Mouse (Mus musculus): Measurements from ENCODE around the gene Sdc3. TPM values are rescaled to one million over a fixed set of nuclear protein-coding genes. Genes with fewer than 3 reads are reported as not detected.

The Sdc3 gene
- total and polyA plus RNA-seq, 3 experiments = 32.7 to 51.9 (median 38.3) TPM

- TF ChIP-seq CTCF (IDR thresholded peaks at IDR 0.05) = no peak
- TF ChIP-seq EP300 (IDR thresholded peaks at IDR 0.05; ENCODE audit: insufficient read depth, low read depth, low read length) = no peak
- no peak for TF ChIP-seq POLR2A (IDR thresholded peaks at IDR 0.05; ENCODE audit: insufficient read depth, low read depth, low read length)
- no peaks in the 10 kb centered on the region; the same call in 1 of the 2 replicates for H3K79me2 ChIP-seq (replicated peaks; ENCODE audit: control insufficient read depth, insufficient read depth, low read length)
- no peak overlapping the region for H3K4me3 ChIP-seq
- H3K36me3 ChIP-seq (ENCODE audit: control insufficient read depth, insufficient read depth, low read length) = no peaks in the 10 kb centered on the region
- peaks cover 39% of the 10 kb centered on the region for H3K4me1 ChIP-seq (ENCODE audit: control insufficient read depth, insufficient read depth, low read length)
- intact Hi-C loops (cut with DNase I) = no loop called here
- no peak overlapping the region for H3K9ac ChIP-seq (ENCODE audit: low read depth, low read length)
- H3K27ac ChIP-seq = no peak overlapping the region
- no peaks in the 10 kb centered on the region for H3K27me3 ChIP-seq (ENCODE audit: control insufficient read depth, insufficient read depth, low read length)
- WGBS = 54% methylated on average over 7 of the region's 7 CpGs
- no peak for DNase-seq
Observed at GRCm38 (mm10) chr4:130805746-130806145, 13.4 kb downstream of the Sdc3 start.

- no peaks in the 10 kb centered on the region for H3K27me3 ChIP-seq (ENCODE audit: control insufficient read depth, insufficient read depth, low read length)
- H3K9ac ChIP-seq (ENCODE audit: low read depth, low read length) = no peak overlapping the region
- TF ChIP-seq CTCF (IDR thresholded peaks at IDR 0.05) = no peak
- no peak for TF ChIP-seq POLR2A (IDR thresholded peaks at IDR 0.05; ENCODE audit: insufficient read depth, low read depth, low read length)
- no peak for TF ChIP-seq EP300 (IDR thresholded peaks at IDR 0.05; ENCODE audit: insufficient read depth, low read depth, low read length)
- no peaks in the 10 kb centered on the region for H3K36me3 ChIP-seq (ENCODE audit: control insufficient read depth, insufficient read depth, low read length)
- H3K79me2 ChIP-seq (replicated peaks; ENCODE audit: control insufficient read depth, insufficient read depth, low read length) = no peaks in the 10 kb centered on the region; the same call in none of the 2 replicates
- intact Hi-C loops (cut with DNase I) = no loop called here
- 91% methylated on average over 9 of the region's 9 CpGs for WGBS
- DNase-seq = no peak
- H3K4me3 ChIP-seq = no peak overlapping the region
- no peak overlapping the region for H3K27ac ChIP-seq
- peaks cover 34% of the 10 kb centered on the region for H3K4me1 ChIP-seq (ENCODE audit: control insufficient read depth, insufficient read depth, low read length)
Observed at GRCm38 (mm10) chr4:130806746-130807145, 14.4 kb downstream of the Sdc3 start.

GRCm38 (mm10) chr4:130809784-130810183 is 17.4 kb downstream of the Sdc3 start:
- 34% methylated on average over 5 of the region's 5 CpGs for WGBS
- no peaks in the 10 kb centered on the region for H3K27me3 ChIP-seq (ENCODE audit: control insufficient read depth, insufficient read depth, low read length)
- H3K4me1 ChIP-seq (ENCODE audit: control insufficient read depth, insufficient read depth, low read length) = peaks cover 18% of the 10 kb centered on the region
- no peak for TF ChIP-seq EP300 (IDR thresholded peaks at IDR 0.05; ENCODE audit: insufficient read depth, low read depth, low read length)
- TF ChIP-seq POLR2A (IDR thresholded peaks at IDR 0.05; ENCODE audit: insufficient read depth, low read depth, low read length) = no peak
- TF ChIP-seq CTCF (IDR thresholded peaks at IDR 0.05) = no peak
- intact Hi-C loops (cut with DNase I) = no loop called here
- no peaks in the 10 kb centered on the region for H3K36me3 ChIP-seq (ENCODE audit: control insufficient read depth, insufficient read depth, low read length)
- no peak overlapping the region for H3K27ac ChIP-seq
- peaks cover 6% of the 10 kb centered on the region for H3K79me2 ChIP-seq (replicated peaks; ENCODE audit: control insufficient read depth, insufficient read depth, low read length)
- no peak overlapping the region for H3K9ac ChIP-seq (ENCODE audit: low read depth, low read length)
- DNase-seq = no peak
- no peak overlapping the region for H3K4me3 ChIP-seq

- no peak for DNase-seq
- Histone ChIP-seq H3K36me3 (ENCODE audit: control insufficient read depth, insufficient read depth, low read length) (no peaks in the 10 kb centered on the region), H3K27ac (no peak overlapping the region), H3K4me3 (no peak overlapping the region), H3K4me1 (ENCODE audit: control insufficient read depth, insufficient read depth, low read length) (peaks cover 13% of the 10 kb centered on the region), H3K9ac (ENCODE audit: low read depth, low read length) (no peak overlapping the region), H3K79me2 (replicated peaks; ENCODE audit: control insufficient read depth, insufficient read depth, low read length) (peaks cover 6% of the 10 kb centered on the region), H3K27me3 (ENCODE audit: control insufficient read depth, insufficient read depth, low read length) (no peaks in the 10 kb centered on the region)
- intact Hi-C loops (cut with DNase I) = no loop called here
- no peak for TF ChIP-seq POLR2A (IDR thresholded peaks at IDR 0.05; ENCODE audit: insufficient read depth, low read depth, low read length)
- TF ChIP-seq CTCF (IDR thresholded peaks at IDR 0.05) = no peak
- TF ChIP-seq EP300 (IDR thresholded peaks at IDR 0.05; ENCODE audit: insufficient read depth, low read depth, low read length) = no peak
- WGBS = 63% methylated on average over 3 of the region's 3 CpGs
Observed at GRCm38 (mm10) chr4:130810845-130811244, 18.5 kb downstream of the Sdc3 start.

- 64% methylated on average over 7 of the region's 7 CpGs for WGBS
- no peaks in the 10 kb centered on the region for H3K27me3 ChIP-seq (ENCODE audit: control insufficient read depth, insufficient read depth, low read length)
- no peak for DNase-seq
- TF ChIP-seq EP300 (IDR thresholded peaks at IDR 0.05; ENCODE audit: insufficient read depth, low read depth, low read length) (no peak), POLR2A (IDR thresholded peaks at IDR 0.05; ENCODE audit: insufficient read depth, low read depth, low read length) (no peak), CTCF (IDR thresholded peaks at IDR 0.05) (no peak)
- no peaks in the 10 kb centered on the region for H3K36me3 ChIP-seq (ENCODE audit: control insufficient read depth, insufficient read depth, low read length)
- H3K27ac ChIP-seq = no peak overlapping the region
- H3K79me2 ChIP-seq (replicated peaks; ENCODE audit: control insufficient read depth, insufficient read depth, low read length) = peaks cover 6% of the 10 kb centered on the region
- H3K4me1 ChIP-seq (ENCODE audit: control insufficient read depth, insufficient read depth, low read length) = peaks cover 11% of the 10 kb centered on the region
- no peak overlapping the region for H3K4me3 ChIP-seq
- H3K9ac ChIP-seq (ENCODE audit: low read depth, low read length) = no peak overlapping the region
- intact Hi-C loops (cut with DNase I) = no loop called here
Observed at GRCm38 (mm10) chr4:130811385-130811784, 19.0 kb downstream of the Sdc3 start.

- no peaks in the 10 kb centered on the region for H3K36me3 ChIP-seq (ENCODE audit: control insufficient read depth, insufficient read depth, low read length)
- H3K27me3 ChIP-seq (ENCODE audit: control insufficient read depth, insufficient read depth, low read length) = no peaks in the 10 kb centered on the region
- H3K4me1 ChIP-seq (ENCODE audit: control insufficient read depth, insufficient read depth, low read length) = peaks cover 11% of the 10 kb centered on the region
- H3K27ac ChIP-seq = no peak overlapping the region
- peaks cover 6% of the 10 kb centered on the region for H3K79me2 ChIP-seq (replicated peaks; ENCODE audit: control insufficient read depth, insufficient read depth, low read length)
- 71% methylated on average over 2 of the region's 2 CpGs for WGBS
- no peak overlapping the region for H3K9ac ChIP-seq (ENCODE audit: low read depth, low read length)
- no peak overlapping the region for H3K4me3 ChIP-seq
- intact Hi-C loops (cut with DNase I) = no loop called here
- DNase-seq = no peak
- no peak for TF ChIP-seq POLR2A (IDR thresholded peaks at IDR 0.05; ENCODE audit: insufficient read depth, low read depth, low read length)
- TF ChIP-seq CTCF (IDR thresholded peaks at IDR 0.05) = no peak
- no peak for TF ChIP-seq EP300 (IDR thresholded peaks at IDR 0.05; ENCODE audit: insufficient read depth, low read depth, low read length)
Observed at GRCm38 (mm10) chr4:130813958-130814357, 21.6 kb downstream of the Sdc3 start.

Data from heart, adult 2 months (tissue).